Mouse (Mus musculus) retina, embryonic 14.5 days (tissue): ENCODE results near the gene Gm13090.

ENCODE experiments used
- DNase-seq: peaks from one replicate; pipeline ENCODE4 v3.0.0-alpha.2; 2015; ENCODE audit warnings: low spot score

The Gm13090 gene

DNA sequence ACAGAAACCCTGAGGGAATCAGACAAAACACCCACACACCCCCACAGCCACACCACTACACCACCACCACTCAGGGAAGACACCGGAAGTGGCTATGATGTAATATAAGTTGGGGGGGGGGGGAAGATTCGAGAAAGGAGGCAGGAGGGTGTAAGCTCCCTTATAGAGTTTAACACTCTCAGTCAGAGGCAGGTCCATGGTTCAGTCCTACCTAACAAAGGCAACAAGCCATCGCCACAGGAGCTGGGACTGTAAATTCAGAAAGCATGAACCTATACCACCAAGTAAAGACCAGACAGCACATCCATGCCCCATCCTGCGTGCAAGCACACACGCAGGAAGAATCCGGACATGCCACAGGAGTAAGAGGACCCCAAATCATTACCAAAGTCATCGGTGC is at the start of gene Gm13090:
TSS of gene Gm13090 (plus strand) at position 301 of the 400 bp plus-strand sequence.
- DNase-seq: no peak

DNA sequence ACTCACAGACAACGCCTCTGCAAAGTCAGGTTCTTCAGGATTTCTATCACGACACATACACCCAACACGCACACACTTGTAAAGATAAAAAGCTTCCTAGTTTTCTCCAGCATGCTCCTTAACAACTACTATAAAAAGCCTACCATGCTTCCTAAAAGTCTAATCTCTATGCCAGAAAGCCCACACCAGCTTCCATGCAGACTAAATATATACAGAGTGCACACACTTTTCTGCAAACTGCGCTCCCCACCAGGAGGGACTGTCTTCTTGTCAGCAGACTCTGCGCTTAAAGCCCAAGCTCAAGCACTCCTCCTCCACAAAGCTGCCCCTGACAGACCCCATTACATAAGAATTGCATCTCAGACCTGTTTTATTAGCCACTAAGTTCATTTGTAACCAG is 47.9 kb upstream of the Gm13090 start:
- no peak for DNase-seq

DNA sequence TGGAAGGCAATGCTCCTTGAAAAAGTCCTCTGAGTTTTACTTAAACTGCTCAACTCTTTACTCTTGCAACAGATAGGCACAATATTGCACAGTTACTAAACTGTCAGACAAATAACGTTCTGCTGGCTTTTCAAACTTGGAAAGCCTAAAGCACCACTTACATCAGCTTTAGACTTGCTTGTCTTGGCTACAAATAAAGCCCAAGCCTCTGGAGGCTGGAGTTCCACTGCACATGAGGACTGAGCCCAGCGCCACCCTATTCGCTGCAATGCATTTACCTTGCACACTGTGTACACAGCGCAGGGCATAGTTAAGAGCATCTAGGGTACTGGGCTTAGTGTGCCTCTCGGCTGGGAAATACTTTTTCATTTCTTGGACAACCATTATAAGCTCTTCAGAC is 46.1 kb upstream of the Gm13090 start:
- DNase-seq: peak; percentile 3

DNA sequence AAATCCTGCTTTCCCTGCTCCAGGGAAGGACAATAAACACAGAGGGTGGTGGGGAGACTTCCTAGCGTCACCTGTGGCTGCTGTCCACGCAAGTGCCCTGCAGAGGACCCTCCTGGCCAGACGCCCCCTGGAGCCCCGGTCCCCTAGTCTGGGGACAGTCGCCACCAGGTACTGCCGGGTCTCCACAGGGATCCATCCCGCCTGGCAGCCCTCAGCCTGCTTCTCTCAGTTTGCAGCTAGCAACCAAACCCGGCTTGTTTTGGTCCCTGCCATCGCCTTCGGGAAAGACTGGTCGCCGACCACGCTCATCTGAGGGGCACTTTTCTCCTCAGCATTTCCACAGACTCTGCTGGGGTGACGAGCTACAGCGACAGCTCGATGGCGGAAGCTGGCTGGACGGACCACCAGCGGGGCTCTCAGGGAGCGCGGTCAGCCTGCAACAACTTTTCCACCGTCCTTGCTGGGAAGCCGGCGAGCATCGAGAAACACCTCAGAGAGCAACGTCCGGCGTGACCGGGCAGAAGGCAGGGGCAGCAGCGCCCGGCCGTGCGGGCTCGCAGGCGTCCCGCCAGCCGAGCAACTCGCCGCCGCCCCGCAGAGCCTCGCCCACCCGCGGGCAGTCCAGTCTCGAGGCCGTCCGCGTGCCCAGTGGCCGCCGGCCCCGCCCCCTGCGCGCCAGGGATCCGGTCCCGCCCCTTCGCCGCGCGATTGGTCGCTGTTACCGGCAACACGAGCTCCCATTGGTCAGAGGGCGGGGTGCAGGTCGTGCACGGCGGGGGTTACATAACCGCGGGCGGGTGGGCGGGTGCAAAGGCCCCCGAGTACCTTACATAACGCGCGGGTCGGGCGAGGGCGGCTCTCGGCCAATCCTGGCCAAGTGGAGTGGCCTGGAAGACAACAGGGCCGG is 45.1 kb upstream of the Gm13090 start, which contains the start of gene Per3:
TSS of gene Per3 (minus strand) at position 629 of the 907 bp plus-strand sequence.
- peak; percentile 94 for DNase-seq

DNA sequence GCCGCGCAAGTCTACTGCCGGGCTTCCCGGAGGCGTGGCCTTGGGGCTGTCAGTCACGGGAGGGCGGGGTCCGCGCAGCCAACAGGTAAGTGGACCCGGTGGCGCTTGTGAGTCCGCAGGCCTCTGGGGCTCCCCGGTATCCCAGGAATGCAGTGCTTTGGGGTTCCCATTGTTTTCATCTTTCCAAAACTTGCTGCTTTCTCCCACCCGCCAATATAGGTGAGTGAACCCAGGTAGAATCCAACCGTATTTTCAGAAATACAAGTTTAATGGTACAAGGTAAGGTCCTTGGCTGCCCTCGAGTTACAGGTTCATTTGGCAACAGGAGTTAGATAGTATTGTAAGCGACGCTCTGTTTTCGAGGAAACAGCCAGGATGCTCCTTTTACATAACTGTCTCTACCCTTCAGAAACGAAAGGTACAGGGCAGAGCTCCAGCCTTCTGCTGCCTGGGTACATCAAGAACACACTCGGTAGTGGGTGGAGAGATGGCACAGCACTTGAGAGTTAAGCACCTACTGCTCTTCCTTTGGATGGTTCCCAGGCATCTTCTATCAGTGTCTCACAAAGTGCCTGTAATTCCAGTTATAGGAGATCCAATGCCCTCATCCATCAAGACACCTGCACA is 44.3 kb upstream of the Gm13090 start:
- DNase-seq: no peak

- DNase-seq: no peak
These were observed 42.8 kb upstream of the Gm13090 start for GRCm38 (mm10) chr4:151046524-151046923.

GRCm38 (mm10) chr4:151051162-151051561 is 38.2 kb upstream of the Gm13090 start:
- DNase-seq: no peak

GRCm38 (mm10) chr4:151057347-151058321 is 31.7 kb upstream of the Gm13090 start, which contains the start of gene Vamp3:
Vamp3 (minus strand) TSS chr4:151057963.
- DNase-seq: peak; percentile 100

DNA sequence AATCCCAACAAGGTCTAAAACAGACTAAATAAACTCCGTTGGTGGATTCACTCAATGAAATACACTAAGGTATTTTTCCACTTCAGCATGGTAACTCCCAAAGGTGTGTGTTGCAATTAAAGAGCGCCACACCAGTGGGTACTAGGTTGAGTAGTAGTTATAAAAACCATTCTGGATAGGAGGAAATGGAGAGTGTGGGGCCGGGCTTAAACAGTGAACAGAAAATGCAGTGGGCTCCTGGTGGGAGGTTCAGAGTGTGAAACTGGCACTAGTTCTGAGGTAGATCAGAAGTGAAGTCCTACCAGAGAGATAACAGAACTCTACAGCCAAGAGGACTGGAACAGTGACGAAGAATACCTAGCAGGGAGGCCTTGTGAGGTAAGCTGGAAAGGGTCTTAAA is 30.7 kb upstream of the Gm13090 start:
- DNase-seq: no peak

DNA sequence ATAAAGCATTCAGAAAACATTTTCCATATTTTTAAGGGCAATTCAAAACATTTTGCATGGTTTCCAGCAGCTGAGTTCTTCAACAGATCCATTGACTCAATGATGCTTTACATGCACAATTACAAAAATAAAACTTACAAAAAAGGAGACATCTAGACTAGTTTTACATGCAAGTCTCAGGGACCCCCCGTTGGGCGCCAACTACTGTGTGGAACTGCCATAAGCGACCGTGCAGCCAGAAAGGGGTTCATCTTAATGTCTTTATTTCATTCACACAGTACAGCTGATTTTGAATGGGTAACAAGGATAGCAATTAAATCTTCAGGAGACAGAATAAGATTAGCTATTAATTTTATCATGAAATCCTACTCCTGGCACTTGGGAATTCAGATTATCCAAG is 29.8 kb upstream of the Gm13090 start:
- DNase-seq: no peak

DNA sequence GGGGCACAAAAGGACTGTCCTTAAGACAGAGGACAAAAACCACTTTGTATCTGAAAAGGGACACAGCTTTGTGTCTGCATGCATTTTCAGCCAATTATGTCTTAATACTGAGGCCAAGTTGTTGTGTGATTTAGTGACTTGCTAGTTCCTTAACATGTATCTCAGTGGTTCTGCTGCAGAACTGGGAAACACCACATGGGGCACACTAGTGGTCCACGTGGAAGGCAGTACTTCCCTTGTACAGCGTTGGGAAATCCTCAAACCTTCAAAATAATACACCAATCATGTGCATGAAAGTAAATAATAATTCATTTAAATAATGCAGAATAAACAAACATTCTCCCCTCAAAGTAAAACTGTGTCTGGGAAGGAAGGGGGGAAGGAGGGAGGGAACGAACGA is 20.6 kb upstream of the Gm13090 start:
- DNase-seq: no peak

GRCm38 (mm10) chr4:151070962-151071361 is 18.4 kb upstream of the Gm13090 start:
- DNase-seq: no peak

GRCm38 (mm10) chr4:151073108-151073744 is 16.1 kb upstream of the Gm13090 start:
- peak; percentile 93 for DNase-seq

- DNase-seq: no peak
These were observed 14.6 kb upstream of the Gm13090 start for GRCm38 (mm10) chr4:151074817-151075216.

GRCm38 (mm10) chr4:151081355-151081754 is 8.0 kb upstream of the Gm13090 start:
- no peak for DNase-seq

GRCm38 (mm10) chr4:151081977-151082376 is 7.4 kb upstream of the Gm13090 start:
- no peak for DNase-seq

DNA sequence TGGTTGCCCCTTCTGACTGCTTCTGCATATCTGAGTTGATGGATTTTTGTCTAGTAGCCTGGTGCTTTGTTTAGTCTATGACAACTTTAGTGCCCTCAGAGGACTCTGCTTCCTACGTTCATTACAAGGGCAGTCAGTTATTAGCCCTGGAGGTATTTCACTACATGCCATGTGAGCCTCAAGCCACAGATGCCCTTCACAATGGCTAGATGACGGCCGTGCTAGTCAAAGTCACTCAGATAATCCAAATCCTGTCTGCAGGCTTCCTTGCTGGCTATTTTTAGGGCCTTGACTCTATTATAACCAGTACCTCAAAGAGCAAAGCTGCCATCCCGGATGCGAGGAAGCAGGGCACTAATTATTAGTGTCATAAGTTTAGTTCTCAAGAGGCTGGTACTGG is 6.3 kb upstream of the Gm13090 start:
- no peak for DNase-seq

GRCm38 (mm10) chr4:151087358-151087757 is 2.0 kb upstream of the Gm13090 start:
- no peak for DNase-seq

DNA sequence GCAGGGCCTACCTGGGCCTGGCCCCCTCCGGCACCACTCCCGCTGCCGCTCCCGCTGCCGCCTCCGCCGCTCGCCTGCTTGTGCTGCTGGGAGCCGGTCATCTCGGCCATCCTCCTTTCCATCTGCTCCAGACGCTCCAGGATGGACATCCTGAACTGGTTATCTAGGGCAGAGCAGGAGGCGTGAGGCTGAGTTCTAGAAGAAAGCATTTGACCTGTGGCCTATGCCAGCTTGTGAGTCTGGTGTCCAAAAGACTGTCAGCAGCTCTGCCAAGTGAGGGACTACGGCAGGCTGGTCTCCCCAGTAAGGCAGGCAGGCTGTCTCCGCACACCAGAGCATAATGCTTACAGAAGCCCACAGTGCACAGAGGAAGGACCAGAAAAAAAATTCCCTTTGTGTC is 551 bp upstream of the Gm13090 start:
- DNase-seq: no peak

GRCm38 (mm10) chr4:151095207-151095606 is 5.8 kb downstream of the Gm13090 start:
- peak; percentile 68 for DNase-seq

- no peak for DNase-seq
These were observed 7.1 kb downstream of the Gm13090 start for GRCm38 (mm10) chr4:151096334-151097103.
